Mouse (Mus musculus): Measurements from ENCODE around the gene Fnbp4. TPM values are rescaled to one million over a fixed set of nuclear protein-coding genes. Genes with fewer than 3 reads are reported as not detected.

Gene Fnbp4
- total and polyA plus RNA-seq, 2 experiments: 13.4 to 17.6 TPM

DNA sequence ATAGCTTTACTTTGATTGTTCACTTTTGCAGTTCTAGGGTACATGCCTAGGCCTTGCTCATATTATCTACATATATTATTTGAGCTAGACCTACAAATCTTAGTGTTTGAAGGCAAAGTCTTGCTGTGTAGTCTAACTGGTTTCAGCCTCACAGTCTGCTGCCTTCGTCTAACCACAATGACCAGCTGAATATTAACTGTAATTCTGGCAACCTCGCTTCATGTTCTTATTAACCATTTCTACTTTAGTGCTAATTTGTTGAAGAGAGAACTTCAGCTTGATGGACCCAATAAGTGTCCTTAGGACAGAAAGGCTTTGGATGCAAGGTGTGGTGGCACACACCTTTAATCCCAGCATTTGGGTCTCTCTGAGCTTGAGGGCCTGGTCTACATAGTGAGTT is 43.0 kb downstream of the Fnbp4 start:
- no peaks in the 10 kb centered on the region for H3K4me1 ChIP-seq (ENCODE audit: control insufficient read depth, insufficient read depth, low read length)
- no peak for DNase-seq (ENCODE audit: extremely low read depth, low read depth, low spot score)
- H3K9ac ChIP-seq (ENCODE audit: low read depth, low read length): no peak overlapping the region
- TF ChIP-seq POLR2A (IDR thresholded peaks at IDR 0.05; ENCODE audit: extremely low read depth, insufficient read depth, low read length) (no peak), CTCF (IDR thresholded peaks at IDR 0.05; ENCODE audit: low read depth, low read length) (no peak)
- no peaks in the 10 kb centered on the region for H3K79me2 ChIP-seq (ENCODE audit: control insufficient read depth, insufficient read depth, low read length)
- H3K36me3 ChIP-seq (ENCODE audit: control insufficient read depth, insufficient read depth, low read length): no peaks in the 10 kb centered on the region
- WGBS: 90% methylated on average over 2 of the region's 2 CpGs
- H3K27me3 ChIP-seq (ENCODE audit: control insufficient read depth, insufficient read depth, low read length): no peaks in the 10 kb centered on the region
- H3K27ac ChIP-seq (replicated peaks; ENCODE audit: insufficient read depth, low read depth, low read length): no peak overlapping the region
- no peak overlapping the region for H3K4me3 ChIP-seq (ENCODE audit: insufficient read depth, low read depth, low read length)

DNA sequence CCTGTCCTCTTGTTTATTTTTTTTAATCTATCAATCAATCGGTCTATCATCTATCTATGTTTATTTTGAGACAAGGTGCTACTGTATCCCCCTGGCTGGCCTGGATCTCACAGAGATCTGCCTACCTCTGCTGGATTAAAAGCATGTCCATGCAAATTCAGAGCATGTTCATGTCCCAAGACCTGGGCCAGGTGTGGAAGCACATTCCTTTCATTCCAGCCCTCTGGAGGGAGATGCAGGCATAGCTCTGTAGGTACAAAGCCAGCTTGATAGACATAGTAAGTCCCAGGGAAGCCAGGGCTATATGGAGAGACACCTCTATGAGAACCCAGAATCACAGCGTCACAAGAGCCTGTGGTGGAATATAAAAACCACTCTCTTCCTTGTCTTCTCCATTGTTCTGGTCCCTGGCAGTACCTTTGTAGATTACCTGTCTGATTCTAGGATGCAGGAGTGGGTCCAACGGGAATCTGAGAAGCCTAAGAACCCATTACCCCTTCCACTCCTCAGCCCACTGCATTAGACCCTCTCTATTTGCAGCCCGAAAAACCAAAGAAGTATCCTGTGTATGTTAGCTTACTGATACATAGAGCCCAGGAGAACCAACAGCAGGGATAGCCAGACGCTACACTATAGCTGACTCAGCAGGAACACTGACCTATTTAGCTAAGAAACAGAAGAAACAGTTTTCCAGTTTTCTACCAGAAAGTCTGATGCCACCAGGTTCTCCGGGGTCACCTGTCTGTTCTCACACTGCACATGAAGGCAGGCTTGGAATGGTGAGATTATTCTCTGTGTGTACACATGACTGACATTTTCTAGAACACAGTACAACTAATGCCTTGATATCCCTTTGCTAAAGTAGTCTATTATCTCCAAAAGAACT is 63.3 kb downstream of the Fnbp4 start:
- TF ChIP-seq POLR2A (IDR thresholded peaks at IDR 0.05; ENCODE audit: extremely low read depth, insufficient read depth, low read length) (no peak), CTCF (IDR thresholded peaks at IDR 0.05; ENCODE audit: low read depth, low read length) (no peak)
- H3K27me3 ChIP-seq (ENCODE audit: control insufficient read depth, insufficient read depth, low read length): no peaks in the 10 kb centered on the region; the same call in 1 of the 2 replicates
- H3K36me3 ChIP-seq (ENCODE audit: control insufficient read depth, insufficient read depth, low read length): no peaks in the 10 kb centered on the region
- no peaks in the 10 kb centered on the region for H3K79me2 ChIP-seq (ENCODE audit: control insufficient read depth, insufficient read depth, low read length)
- H3K9ac ChIP-seq (ENCODE audit: low read depth, low read length): no peak overlapping the region
- no peaks in the 10 kb centered on the region for H3K4me1 ChIP-seq (ENCODE audit: control insufficient read depth, insufficient read depth, low read length)
- 85% methylated on average over 6 of the region's 6 CpGs for WGBS
- DNase-seq (ENCODE audit: extremely low read depth, low read depth, low spot score): no peak
- H3K27ac ChIP-seq (replicated peaks; ENCODE audit: insufficient read depth, low read depth, low read length): no peak overlapping the region
- no peak overlapping the region for H3K4me3 ChIP-seq (ENCODE audit: insufficient read depth, low read depth, low read length)

DNA sequence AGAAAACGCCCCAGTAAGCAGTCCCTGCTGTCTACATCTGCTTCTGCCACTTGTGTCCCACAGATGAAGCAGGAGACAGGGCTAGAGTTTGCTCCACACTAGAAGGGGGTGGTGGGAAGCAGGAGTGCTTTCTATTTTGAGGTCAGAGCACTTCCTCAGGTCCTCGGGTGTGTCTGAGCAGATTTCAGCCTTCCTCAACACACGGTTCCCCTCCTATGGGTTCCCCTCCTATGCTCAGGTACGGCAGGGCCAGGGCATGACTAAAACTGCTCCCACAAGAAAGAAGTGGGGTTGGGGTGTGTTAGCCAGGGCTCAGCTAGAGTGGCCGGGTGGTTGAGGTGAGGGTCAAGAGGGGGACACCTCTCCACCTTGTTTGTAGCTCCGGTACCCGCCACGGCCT is 65.6 kb downstream of the Fnbp4 start:
- no peak for DNase-seq (ENCODE audit: extremely low read depth, low read depth, low spot score)
- Histone ChIP-seq H3K79me2 (ENCODE audit: control insufficient read depth, insufficient read depth, low read length) (no peaks in the 10 kb centered on the region), H3K27ac (replicated peaks; ENCODE audit: insufficient read depth, low read depth, low read length) (no peak overlapping the region), H3K4me1 (ENCODE audit: control insufficient read depth, insufficient read depth, low read length) (no peaks in the 10 kb centered on the region), H3K36me3 (ENCODE audit: control insufficient read depth, insufficient read depth, low read length) (no peaks in the 10 kb centered on the region), H3K9ac (ENCODE audit: low read depth, low read length) (no peak overlapping the region), H3K4me3 (ENCODE audit: insufficient read depth, low read depth, low read length) (no peak overlapping the region), H3K27me3 (ENCODE audit: control insufficient read depth, insufficient read depth, low read length) (no peaks in the 10 kb centered on the region)
- no peak for TF ChIP-seq CTCF (IDR thresholded peaks at IDR 0.05; ENCODE audit: low read depth, low read length)
- no peak for TF ChIP-seq POLR2A (IDR thresholded peaks at IDR 0.05; ENCODE audit: extremely low read depth, insufficient read depth, low read length)
- WGBS: 89% methylated on average over 8 of the region's 8 CpGs

DNA sequence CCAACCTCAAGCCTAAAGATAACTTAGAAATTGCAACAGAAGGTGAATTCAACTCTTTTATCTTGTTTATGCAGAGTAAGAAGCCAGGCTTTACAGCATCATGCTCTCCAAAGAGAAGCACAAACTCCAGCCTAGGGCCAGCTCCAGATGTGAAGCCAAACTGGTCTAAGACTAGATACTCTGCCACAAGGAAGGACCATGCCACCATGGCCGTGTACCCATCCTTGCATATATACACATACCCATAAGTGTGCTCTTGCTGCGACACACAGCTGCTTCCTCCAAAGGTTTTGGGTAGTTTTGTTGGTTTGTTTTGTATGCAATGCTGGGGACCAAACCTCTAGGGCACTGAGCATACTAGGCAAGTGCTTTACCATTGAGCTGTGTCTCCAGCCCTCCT is 70.1 kb downstream of the Fnbp4 start:
- whole genome bisulfite sequencing: 84% methylated on average over 2 of the region's 2 CpGs
- no peak for TF ChIP-seq CTCF (IDR thresholded peaks at IDR 0.05; ENCODE audit: low read depth, low read length)
- no peak for TF ChIP-seq POLR2A (IDR thresholded peaks at IDR 0.05; ENCODE audit: extremely low read depth, insufficient read depth, low read length)
- no peak overlapping the region for H3K9ac ChIP-seq (ENCODE audit: low read depth, low read length)

DNA sequence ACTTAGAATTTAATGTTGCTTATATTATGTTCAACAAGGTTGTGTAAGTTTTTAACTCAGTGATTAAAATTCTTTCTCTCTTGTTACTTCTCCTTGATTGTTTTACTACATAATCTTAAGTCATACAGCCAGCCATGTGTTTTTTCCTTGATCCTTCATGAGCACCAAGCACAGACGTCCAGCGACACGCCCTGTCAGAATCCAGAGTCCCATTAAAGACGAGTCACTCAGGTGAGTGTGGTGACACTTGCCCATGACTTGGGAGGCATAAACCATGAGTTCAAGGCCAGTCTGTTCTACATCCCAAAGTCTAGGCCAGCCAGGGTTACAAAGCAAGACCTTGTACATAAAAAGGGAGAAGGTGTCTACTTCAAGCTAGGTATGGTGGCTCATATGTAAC is 71.0 kb downstream of the Fnbp4 start:
- Histone ChIP-seq H3K27me3 (ENCODE audit: control insufficient read depth, insufficient read depth, low read length) (no peaks in the 10 kb centered on the region), H3K36me3 (ENCODE audit: control insufficient read depth, insufficient read depth, low read length) (no peaks in the 10 kb centered on the region), H3K27ac (replicated peaks; ENCODE audit: insufficient read depth, low read depth, low read length) (no peak overlapping the region), H3K79me2 (ENCODE audit: control insufficient read depth, insufficient read depth, low read length) (no peaks in the 10 kb centered on the region), H3K4me3 (ENCODE audit: insufficient read depth, low read depth, low read length) (no peak overlapping the region), H3K4me1 (ENCODE audit: control insufficient read depth, insufficient read depth, low read length) (no peaks in the 10 kb centered on the region), H3K9ac (ENCODE audit: low read depth, low read length) (no peak overlapping the region)
- TF ChIP-seq POLR2A (IDR thresholded peaks at IDR 0.05; ENCODE audit: extremely low read depth, insufficient read depth, low read length) (no peak), CTCF (IDR thresholded peaks at IDR 0.05; ENCODE audit: low read depth, low read length) (no peak)
- DNase-seq (ENCODE audit: extremely low read depth, low read depth, low spot score): no peak
- 87% methylated on average over 4 of the region's 4 CpGs for WGBS

More for the DNA sequence above, 70.1 kb downstream of the Fnbp4 start:
- Histone ChIP-seq H3K27ac (replicated peaks; ENCODE audit: insufficient read depth, low read depth, low read length) (no peak overlapping the region), H3K4me1 (ENCODE audit: control insufficient read depth, insufficient read depth, low read length) (no peaks in the 10 kb centered on the region), H3K79me2 (ENCODE audit: control insufficient read depth, insufficient read depth, low read length) (no peaks in the 10 kb centered on the region), H3K4me3 (ENCODE audit: insufficient read depth, low read depth, low read length) (no peak overlapping the region), H3K36me3 (ENCODE audit: control insufficient read depth, insufficient read depth, low read length) (no peaks in the 10 kb centered on the region), H3K27me3 (ENCODE audit: control insufficient read depth, insufficient read depth, low read length) (no peaks in the 10 kb centered on the region)
- no peak for DNase-seq (ENCODE audit: extremely low read depth, low read depth, low spot score)

DNA sequence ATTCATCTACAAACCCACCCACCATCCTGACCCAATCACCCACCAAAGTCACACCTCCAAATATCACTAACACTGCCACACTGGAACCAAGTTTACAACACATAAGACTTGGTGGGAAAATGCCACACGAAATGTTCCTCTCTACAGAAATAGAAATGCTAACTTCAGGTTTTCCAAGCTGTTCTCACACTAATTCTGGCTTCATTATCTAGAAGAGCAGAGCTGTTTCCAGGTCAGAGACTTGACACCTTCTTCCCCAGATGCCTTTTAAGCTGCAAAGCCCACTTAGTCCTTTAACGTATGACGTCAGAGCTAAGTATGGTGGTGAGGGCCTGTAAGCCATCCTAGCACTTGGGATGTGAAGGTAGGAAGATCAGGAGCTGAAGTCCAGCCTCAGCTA is 73.5 kb downstream of the Fnbp4 start:
- Histone ChIP-seq H3K79me2 (ENCODE audit: control insufficient read depth, insufficient read depth, low read length) (no peaks in the 10 kb centered on the region), H3K4me1 (ENCODE audit: control insufficient read depth, insufficient read depth, low read length) (no peaks in the 10 kb centered on the region), H3K4me3 (ENCODE audit: insufficient read depth, low read depth, low read length) (no peak overlapping the region), H3K27me3 (ENCODE audit: control insufficient read depth, insufficient read depth, low read length) (no peaks in the 10 kb centered on the region), H3K27ac (replicated peaks; ENCODE audit: insufficient read depth, low read depth, low read length) (no peak overlapping the region), H3K36me3 (ENCODE audit: control insufficient read depth, insufficient read depth, low read length) (no peaks in the 10 kb centered on the region), H3K9ac (ENCODE audit: low read depth, low read length) (no peak overlapping the region)
- 89% methylated on average over 3 of the region's 3 CpGs for WGBS
- DNase-seq (ENCODE audit: extremely low read depth, low read depth, low spot score): no peak
- TF ChIP-seq CTCF (IDR thresholded peaks at IDR 0.05; ENCODE audit: low read depth, low read length) (no peak), POLR2A (IDR thresholded peaks at IDR 0.05; ENCODE audit: extremely low read depth, insufficient read depth, low read length) (no peak)
